Mouse (Mus musculus) adrenal gland, postnatal 14 days (tissue): ENCODE data around the gene Orai1. TPM values are rescaled to one million over a fixed set of nuclear protein-coding genes. Genes with fewer than 3 reads are reported as not detected.

ENCODE experiments used
- DNase-seq: peaks from one replicate; pipeline ENCODE4 v3.0.0; 2021; ENCODE audit warnings: mixed read lengths
- total RNA-seq: library from RNA; stranded (reverse); gene quantifications from 2 replicates; pipeline ENCODE4 v1.2.3, GENCODE M21; 2021

The Orai1 gene
- total RNA-seq, 1 experiment from 2014 or later = 11.7 TPM

GRCm38 (mm10) chr5:122994910-122995309 lies 20.0 kb upstream of the Orai1 start:
- no peak for DNase-seq

GRCm38 (mm10) chr5:122997205-122998204 lies 17.4 kb upstream of the Orai1 start:
- DNase-seq = no peak

GRCm38 (mm10) chr5:123000901-123001300 lies 14.0 kb upstream of the Orai1 start:
- DNase-seq = no peak

GRCm38 (mm10) chr5:123005716-123006592 lies 8.9 kb upstream of the Orai1 start:
- DNase-seq = no peak

- DNase-seq = no peak
Observed at GRCm38 (mm10) chr5:123008877-123009493, 5.9 kb upstream of the Orai1 start.

- DNase-seq = peak; percentile 34
Observed at GRCm38 (mm10) chr5:123009873-123010272, 5.0 kb upstream of the Orai1 start.

GRCm38 (mm10) chr5:123010806-123011205 lies 4.1 kb upstream of the Orai1 start:
- DNase-seq = no peak

GRCm38 (mm10) chr5:123011705-123012104 lies 3.2 kb upstream of the Orai1 start:
- no peak for DNase-seq

- DNase-seq = peak; percentile 80
Observed at GRCm38 (mm10) chr5:123013599-123014315, 1.1 kb upstream of the Orai1 start.

- no peak for DNase-seq
Observed at GRCm38 (mm10) chr5:123015915-123016314, 1.0 kb downstream of the Orai1 start.

GRCm38 (mm10) chr5:123017504-123017903 lies 2.6 kb downstream of the Orai1 start:
- DNase-seq = no peak

GRCm38 (mm10) chr5:123019336-123020016 lies 4.6 kb downstream of the Orai1 start:
- no peak for DNase-seq

- no peak for DNase-seq
Observed at GRCm38 (mm10) chr5:123020426-123020825, 5.6 kb downstream of the Orai1 start.

GRCm38 (mm10) chr5:123021438-123021837 lies 6.6 kb downstream of the Orai1 start:
- DNase-seq = no peak

GRCm38 (mm10) chr5:123023049-123023448 lies 8.2 kb downstream of the Orai1 start:
- DNase-seq = no peak

- DNase-seq = no peak
Observed at GRCm38 (mm10) chr5:123024312-123024711, 9.4 kb downstream of the Orai1 start.

GRCm38 (mm10) chr5:123024965-123025573 lies 10.2 kb downstream of the Orai1 start:
- no peak for DNase-seq

GRCm38 (mm10) chr5:123026414-123026813 lies 11.5 kb downstream of the Orai1 start:
- no peak for DNase-seq

- no peak for DNase-seq
Observed at GRCm38 (mm10) chr5:123027436-123027835, 12.6 kb downstream of the Orai1 start.

GRCm38 (mm10) chr5:123029729-123030128 lies 14.9 kb downstream of the Orai1 start:
- DNase-seq = no peak

GRCm38 (mm10) chr5:123031312-123031711 lies 16.4 kb downstream of the Orai1 start:
- no peak for DNase-seq
